Mouse (Mus musculus) embryonic facial prominence, embryonic 12.5 days (tissue): ENCODE measurements around the gene Igfbp4. TPM values are rescaled to one million over a fixed set of nuclear protein-coding genes. Genes with fewer than 3 reads are reported as not detected.

Experiments
- ATAC-seq: fragments of 200-750 bp; cut with Nextera tagmentation; 2 replicates; pipeline ENCODE4 v1.8.0; 2017; ENCODE audit not compliant: insufficient number of reproducible peaks, insufficient read depth, low FRiP score, low TSS enrichment
- H3K27ac ChIP-seq: fragments of 300-500 bp; sonication (generic); 2 replicates; pipeline ENCODE4 v1.5.1; 2016; ENCODE audit warnings: mild to moderate bottlenecking
- H3K27me3 ChIP-seq: fragments of 300-500 bp; sonication (generic); 2 replicates; pipeline ENCODE4 v1.6.1; 2016; ENCODE audit warnings: mild to moderate bottlenecking, moderate library complexity
- H3K36me3 ChIP-seq: fragments of 300-500 bp; sonication (generic); 2 replicates; pipeline ENCODE4 v1.6.1; 2016; ENCODE audit warnings: mild to moderate bottlenecking
- H3K4me1 ChIP-seq: fragments of 300-500 bp; sonication (generic); 2 replicates; pipeline ENCODE4 v1.6.1; 2016
- H3K4me2 ChIP-seq: fragments of 300-500 bp; sonication (generic); replicated peaks from 2 replicates; pipeline ENCODE4 v1.6.1; 2016; ENCODE audit warnings: mild to moderate bottlenecking, moderate library complexity
- H3K4me3 ChIP-seq: fragments of 300-500 bp; sonication (generic); 2 replicates; pipeline ENCODE4 v1.5.1; 2016; ENCODE audit warnings: mild to moderate bottlenecking
- H3K9ac ChIP-seq: fragments of 300-500 bp; sonication (generic); 2 replicates; pipeline ENCODE4 v1.6.1; 2016; ENCODE audit warnings: mild to moderate bottlenecking, moderate library complexity
- H3K9me3 ChIP-seq: fragments of 300-500 bp; sonication (generic); 2 replicates; pipeline ENCODE4 v1.6.1; 2016; ENCODE audit warnings: mild to moderate bottlenecking, moderate library complexity
- WGBS: fragments of 180-500 bp; shearing (Covaris S2); methylation state at CpG from one replicate; pipeline ENCODE4 v1.1.7; 2016; 5-methylcytosine and 5-hydroxymethylcytosine counted together
- polyA plus RNA-seq: library from polyadenylated mRNA; unstranded; fragments of >200 nt; fragmentation: Nextera tagmentation; extraction: Ambion mirVana; gene quantifications from 2 replicates; pipeline ENCODE4 v1.2.1, GENCODE M21; 2016

Gene Igfbp4
- polyA plus RNA-seq, 1 experiment from 2014 or later, result 942 TPM

DNA sequence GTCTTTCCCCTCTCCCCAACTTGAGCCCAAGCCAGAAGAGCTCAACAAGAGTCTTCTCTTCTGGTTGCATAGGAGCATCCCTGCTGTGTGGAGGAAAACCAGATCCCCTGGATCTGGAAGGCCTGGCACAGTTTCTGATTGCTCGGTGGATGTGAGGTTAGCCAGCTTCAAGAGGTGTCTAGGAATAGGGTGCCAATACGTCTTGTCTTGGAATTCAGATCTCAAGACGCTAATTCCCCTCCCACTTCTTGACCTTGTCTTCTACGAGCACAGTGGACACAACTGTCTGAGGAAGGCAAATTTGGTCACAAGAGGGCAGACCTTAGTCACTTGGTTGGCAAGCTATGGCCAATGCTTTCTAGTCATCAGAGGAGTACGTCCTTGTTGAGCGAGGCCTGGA lies 2.6 kb downstream of the Igfbp4 start:
- no peaks in the 10 kb centered on the region for H3K9me3 ChIP-seq
- H3K4me3 ChIP-seq, result peak overlapping the region; percentile 28
- peak overlapping the region; percentile 91 for H3K4me2 ChIP-seq
- peaks cover 58% of the 10 kb centered on the region for H3K4me1 ChIP-seq
- peaks cover 17% of the 10 kb centered on the region for H3K36me3 ChIP-seq
- peak overlapping the region; percentile 29; the same call in 1 of the 2 replicates for H3K9ac ChIP-seq
- H3K27ac ChIP-seq, result peak overlapping the region; percentile 97
- ATAC-seq, result no peak
- no peaks in the 10 kb centered on the region for H3K27me3 ChIP-seq
- 59% methylated on average over 6 of the region's 6 CpGs for WGBS

DNA sequence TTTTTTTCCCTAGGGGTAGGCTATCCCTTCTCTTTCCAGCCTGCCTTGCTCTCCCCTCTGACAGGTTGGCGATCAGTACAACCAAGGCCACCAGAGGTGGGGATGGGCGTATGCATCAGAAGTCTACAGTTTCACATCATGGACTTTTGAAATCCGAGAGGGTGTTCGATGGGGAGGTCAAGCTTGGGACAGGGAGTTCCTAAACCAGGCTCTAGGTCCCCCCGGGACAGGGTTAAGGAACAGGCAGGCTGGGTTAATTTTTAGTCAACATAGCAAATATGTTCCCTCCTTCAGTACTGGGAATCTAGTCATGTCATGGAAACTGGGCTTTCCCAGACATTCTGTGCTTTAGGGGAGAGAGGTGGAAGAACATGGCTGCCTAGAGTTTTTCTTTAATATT lies 3.3 kb downstream of the Igfbp4 start:
- 30% methylated on average over 5 of the region's 5 CpGs for WGBS
- Histone ChIP-seq H3K9ac (no peak overlapping the region), H3K9me3 (no peaks in the 10 kb centered on the region), H3K4me2 (peak overlapping the region; percentile 91), H3K36me3 (peaks cover 24% of the 10 kb centered on the region), H3K4me3 (peak overlapping the region; percentile 28), H3K4me1 (peaks cover 58% of the 10 kb centered on the region), H3K27ac (peak overlapping the region; percentile 95), H3K27me3 (no peaks in the 10 kb centered on the region)
- ATAC-seq, result no peak

DNA sequence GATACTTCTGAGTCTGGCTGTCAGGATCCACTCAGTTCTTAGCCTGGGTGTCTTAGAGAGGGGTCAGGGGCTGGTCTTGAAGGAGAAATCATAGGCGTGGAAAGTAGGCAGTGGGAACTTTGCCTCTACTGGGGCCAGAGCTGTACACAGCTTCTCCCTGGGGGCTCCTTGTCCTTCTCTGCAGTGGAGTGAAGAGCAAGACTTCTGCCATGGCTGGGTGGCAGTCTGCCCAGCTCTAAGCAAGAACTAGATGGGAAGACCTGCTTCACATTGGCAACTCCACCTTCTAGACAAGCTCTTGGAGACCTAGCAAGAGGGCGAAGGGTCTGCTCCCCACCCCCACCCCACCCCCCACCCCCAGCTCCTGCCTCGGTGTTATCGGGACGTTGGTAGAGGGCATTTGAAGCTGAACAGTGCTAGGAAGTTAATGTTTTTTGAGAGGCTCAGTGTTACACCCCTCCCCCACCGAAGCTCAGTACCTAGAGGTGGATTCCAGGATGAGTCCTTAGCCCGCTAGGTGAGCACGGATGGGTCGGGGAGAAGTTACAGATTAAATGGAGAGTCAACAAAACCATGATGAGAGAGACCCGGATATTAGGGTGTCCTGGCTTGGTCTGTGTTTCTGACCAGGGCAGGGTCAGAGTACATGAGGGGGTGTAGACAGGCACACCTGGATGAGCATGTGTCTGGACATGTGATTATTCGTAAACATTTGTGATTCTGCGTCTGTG lies 4.3 kb downstream of the Igfbp4 start:
- peak overlapping the region; percentile 95 for H3K27ac ChIP-seq
- H3K4me3 ChIP-seq, result peak overlapping the region; percentile 28
- H3K36me3 ChIP-seq, result peaks cover 33% of the 10 kb centered on the region
- no peaks in the 10 kb centered on the region for H3K9me3 ChIP-seq
- no peak for ATAC-seq
- no peaks in the 10 kb centered on the region for H3K27me3 ChIP-seq
- peak overlapping the region; percentile 91 for H3K4me2 ChIP-seq
- peaks cover 56% of the 10 kb centered on the region for H3K4me1 ChIP-seq
- H3K9ac ChIP-seq, result peak overlapping the region; percentile 30; the same call in 1 of the 2 replicates
- WGBS, result 64% methylated on average over 12 of the region's 12 CpGs

DNA sequence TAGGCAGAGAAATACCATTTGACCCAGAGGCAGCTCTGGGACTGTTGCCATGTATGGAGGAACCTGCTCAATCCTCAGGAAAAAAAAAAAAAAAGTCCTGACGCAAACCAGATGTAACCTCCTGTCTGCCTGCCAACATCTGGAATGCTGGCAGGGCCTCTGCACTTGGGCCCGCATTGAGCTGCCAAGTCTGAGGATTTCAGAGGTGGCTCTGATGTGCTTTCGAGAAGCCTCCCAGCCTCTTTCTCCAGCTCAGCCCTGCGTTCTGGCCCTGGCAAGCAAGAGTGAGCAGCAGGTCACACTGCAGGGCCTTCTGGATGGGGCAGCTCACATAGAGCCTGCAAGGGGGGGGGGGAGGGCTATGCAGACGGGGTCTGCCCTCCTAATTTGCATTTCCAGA lies 6.1 kb downstream of the Igfbp4 start:
- peak; percentile 45; the same call in 1 of the 2 replicates for ATAC-seq
- Histone ChIP-seq H3K9ac (no peak overlapping the region), H3K27ac (peak overlapping the region; percentile 95), H3K4me2 (peak overlapping the region; percentile 91), H3K4me1 (peaks cover 51% of the 10 kb centered on the region), H3K36me3 (peaks cover 50% of the 10 kb centered on the region), H3K4me3 (peak overlapping the region; percentile 20; the same call in 1 of the 2 replicates), H3K9me3 (no peaks in the 10 kb centered on the region), H3K27me3 (no peaks in the 10 kb centered on the region)
- 13% methylated on average over 5 of the region's 5 CpGs for WGBS

DNA sequence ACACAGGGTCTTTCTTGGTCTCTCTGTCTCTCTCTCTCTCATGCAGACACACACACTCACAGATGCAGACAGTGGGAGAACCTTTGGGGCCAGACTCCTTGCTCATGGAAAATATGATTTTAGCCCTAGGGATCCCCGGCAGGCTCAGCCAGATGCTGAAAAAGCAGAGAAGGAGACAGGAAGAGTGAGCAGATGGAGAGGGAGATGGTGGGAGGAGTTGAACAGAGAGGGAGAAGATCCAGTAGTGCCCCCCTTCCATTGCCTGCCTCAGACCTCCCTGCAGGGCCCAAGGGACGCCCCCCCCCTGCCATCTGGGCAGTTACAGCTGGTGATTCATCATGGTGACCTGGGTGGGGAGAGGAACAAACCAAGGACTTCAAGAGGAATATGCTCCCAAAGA lies 6.6 kb downstream of the Igfbp4 start:
- peak overlapping the region; percentile 95 for H3K27ac ChIP-seq
- peak overlapping the region; percentile 91 for H3K4me2 ChIP-seq
- no peaks in the 10 kb centered on the region for H3K9me3 ChIP-seq
- H3K36me3 ChIP-seq, result peaks cover 55% of the 10 kb centered on the region
- 41% methylated on average over 2 of the region's 2 CpGs for WGBS
- no peaks in the 10 kb centered on the region for H3K27me3 ChIP-seq
- peak overlapping the region; percentile 31; the same call in 1 of the 2 replicates for H3K9ac ChIP-seq
- 0 out of 2 replicates have a peak, but pooled peaks have one; percentile 7 for ATAC-seq
- peaks cover 46% of the 10 kb centered on the region for H3K4me1 ChIP-seq
- peak overlapping the region; percentile 20; the same call in 1 of the 2 replicates for H3K4me3 ChIP-seq

DNA sequence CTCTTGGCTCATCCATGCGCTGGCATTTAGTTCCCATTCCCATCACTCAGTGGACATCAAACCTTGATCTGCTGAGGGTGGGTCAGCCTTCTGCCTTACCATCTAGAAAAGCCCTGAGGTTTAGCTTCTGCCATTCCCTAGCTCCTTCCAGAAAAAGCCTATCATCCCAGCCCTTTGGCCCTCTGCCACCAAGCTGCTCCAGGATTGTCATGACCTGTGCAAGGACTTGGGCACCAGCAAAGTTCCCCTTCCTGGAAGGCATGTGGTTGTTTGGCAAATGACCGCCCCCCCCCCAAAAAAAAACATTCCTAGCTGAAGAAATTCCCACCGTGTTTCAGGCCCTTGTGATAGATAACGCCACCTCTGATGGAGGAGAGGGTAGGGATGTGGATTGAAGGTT lies 14.1 kb downstream of the Igfbp4 start:
- Histone ChIP-seq H3K36me3 (peaks cover 27% of the 10 kb centered on the region), H3K27me3 (no peaks in the 10 kb centered on the region), H3K27ac (peak overlapping the region; percentile 83), H3K4me1 (peaks cover 21% of the 10 kb centered on the region), H3K9ac (0 out of 2 replicates have a peak overlapping the region, but pooled peaks have one; percentile 7), H3K4me2 (no peak overlapping the region; the same call in 1 of the 2 replicates), H3K4me3 (no peak overlapping the region), H3K9me3 (0 out of 2 replicates have a peak, but pooled peaks cover 6% of the 10 kb centered on the region)
- WGBS, result 35% methylated on average over 4 of the region's 4 CpGs
- ATAC-seq, result no peak; the same call in 1 of the 2 replicates

DNA sequence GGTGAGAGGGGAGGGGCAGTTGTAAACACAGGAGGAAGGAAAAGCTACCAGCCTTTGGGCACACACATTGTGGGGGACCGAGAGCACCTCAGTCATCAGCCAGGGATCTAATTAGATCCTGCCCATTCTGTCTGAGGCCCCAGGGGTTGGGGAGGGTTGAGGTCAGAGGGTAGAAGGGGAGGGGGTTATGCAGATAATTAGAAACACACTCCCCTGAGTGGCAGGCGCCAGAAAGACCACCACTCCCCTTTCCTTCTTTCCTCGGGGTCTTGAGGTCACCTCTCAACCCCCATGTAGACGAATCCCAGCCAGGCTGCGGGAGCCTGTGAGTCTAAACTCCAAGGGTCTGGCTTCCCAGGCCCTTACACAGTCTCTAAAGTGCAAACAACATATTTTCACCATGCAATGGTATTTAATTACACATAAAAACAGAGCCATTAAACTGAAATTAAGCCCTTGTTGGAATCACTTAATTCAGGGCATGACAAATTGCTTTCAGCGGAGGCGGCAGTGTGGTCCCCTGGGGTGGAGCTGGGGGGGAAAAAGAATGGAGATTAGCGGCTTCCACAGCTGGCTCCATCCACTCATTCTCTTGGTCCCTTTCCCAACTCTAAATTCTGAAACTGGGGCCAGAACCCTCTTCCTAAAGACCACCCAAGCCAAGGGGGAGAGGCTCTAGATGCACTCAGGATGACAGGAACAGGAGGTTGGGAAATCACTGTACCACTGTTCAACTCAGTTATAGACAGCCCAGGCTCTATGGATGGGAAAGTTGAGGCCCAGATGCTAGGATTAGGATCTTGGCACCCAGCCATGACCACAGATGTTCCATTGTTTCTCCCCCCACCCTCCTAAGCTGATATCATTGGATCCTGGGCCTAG lies 14.8 kb downstream of the Igfbp4 start:
- Histone ChIP-seq H3K9me3 (0 out of 2 replicates have a peak, but pooled peaks cover 6% of the 10 kb centered on the region), H3K4me3 (no peak overlapping the region), H3K27ac (peak overlapping the region; percentile 83), H3K4me2 (0 out of 2 replicates have a peak overlapping the region, but pooled peaks have one; percentile 8), H3K27me3 (no peaks in the 10 kb centered on the region), H3K4me1 (peaks cover 27% of the 10 kb centered on the region), H3K9ac (0 out of 2 replicates have a peak overlapping the region, but pooled peaks have one; percentile 7), H3K36me3 (peaks cover 23% of the 10 kb centered on the region)
- WGBS, result 3% methylated on average over 8 of the region's 8 CpGs
- peak; percentile 70 for ATAC-seq

DNA sequence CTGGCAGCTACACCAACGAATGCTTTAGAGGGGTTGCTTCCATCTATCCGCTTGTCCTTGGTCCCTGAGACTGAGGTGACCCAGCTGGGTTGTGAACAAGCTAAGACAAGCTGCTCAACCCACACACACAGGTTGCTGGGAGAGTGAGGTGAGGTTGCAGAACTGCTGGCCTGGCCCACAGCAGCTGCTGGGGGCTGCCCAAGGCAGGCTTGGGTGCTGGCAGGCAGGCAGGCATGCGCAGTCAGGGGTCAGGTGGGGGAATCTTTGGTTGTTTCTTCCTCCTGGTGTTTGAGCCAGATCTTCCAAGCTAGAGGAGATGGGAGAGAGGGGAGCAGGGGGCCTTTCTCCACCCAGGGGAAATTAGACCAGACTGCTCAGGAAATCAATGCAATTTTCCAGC lies 19.4 kb downstream of the Igfbp4 start:
- Histone ChIP-seq H3K9ac (no peak overlapping the region), H3K27me3 (no peaks in the 10 kb centered on the region), H3K4me3 (no peak overlapping the region), H3K27ac (peak overlapping the region; percentile 50), H3K9me3 (0 out of 2 replicates have a peak, but pooled peaks cover 6% of the 10 kb centered on the region), H3K4me2 (no peak overlapping the region), H3K4me1 (peaks cover 34% of the 10 kb centered on the region), H3K36me3 (no peaks in the 10 kb centered on the region)
- WGBS, result 69% methylated on average over 3 of the region's 3 CpGs
- no peak for ATAC-seq

DNA sequence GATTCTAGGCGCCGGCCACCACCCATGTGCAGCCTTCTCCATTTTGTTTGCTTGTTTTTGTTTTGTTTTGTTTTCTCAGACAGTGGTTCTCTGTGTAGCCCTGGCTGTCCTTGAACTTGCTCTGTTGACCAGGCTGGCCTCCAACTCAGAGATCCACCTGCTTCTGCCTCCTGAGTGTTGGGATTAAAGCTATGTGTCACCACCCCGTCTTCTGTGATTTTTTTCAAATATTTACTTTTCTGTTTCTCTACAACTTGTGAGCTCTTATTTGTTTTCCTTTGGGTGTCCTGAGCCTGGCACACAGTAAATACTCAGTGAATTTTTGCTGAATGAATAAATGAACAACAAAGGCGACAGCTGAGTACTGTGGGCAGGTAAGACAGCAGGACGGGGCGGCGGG lies 21.6 kb downstream of the Igfbp4 start:
- H3K36me3 ChIP-seq, result no peaks in the 10 kb centered on the region
- WGBS, result 81% methylated on average over 7 of the region's 7 CpGs
- no peak overlapping the region for H3K9ac ChIP-seq
- H3K9me3 ChIP-seq, result 0 out of 2 replicates have a peak, but pooled peaks cover 6% of the 10 kb centered on the region
- H3K27ac ChIP-seq, result no peak overlapping the region
- no peak overlapping the region for H3K4me2 ChIP-seq
- peaks cover 29% of the 10 kb centered on the region for H3K4me1 ChIP-seq
- no peak for ATAC-seq
- no peak overlapping the region for H3K4me3 ChIP-seq
- no peaks in the 10 kb centered on the region for H3K27me3 ChIP-seq

DNA sequence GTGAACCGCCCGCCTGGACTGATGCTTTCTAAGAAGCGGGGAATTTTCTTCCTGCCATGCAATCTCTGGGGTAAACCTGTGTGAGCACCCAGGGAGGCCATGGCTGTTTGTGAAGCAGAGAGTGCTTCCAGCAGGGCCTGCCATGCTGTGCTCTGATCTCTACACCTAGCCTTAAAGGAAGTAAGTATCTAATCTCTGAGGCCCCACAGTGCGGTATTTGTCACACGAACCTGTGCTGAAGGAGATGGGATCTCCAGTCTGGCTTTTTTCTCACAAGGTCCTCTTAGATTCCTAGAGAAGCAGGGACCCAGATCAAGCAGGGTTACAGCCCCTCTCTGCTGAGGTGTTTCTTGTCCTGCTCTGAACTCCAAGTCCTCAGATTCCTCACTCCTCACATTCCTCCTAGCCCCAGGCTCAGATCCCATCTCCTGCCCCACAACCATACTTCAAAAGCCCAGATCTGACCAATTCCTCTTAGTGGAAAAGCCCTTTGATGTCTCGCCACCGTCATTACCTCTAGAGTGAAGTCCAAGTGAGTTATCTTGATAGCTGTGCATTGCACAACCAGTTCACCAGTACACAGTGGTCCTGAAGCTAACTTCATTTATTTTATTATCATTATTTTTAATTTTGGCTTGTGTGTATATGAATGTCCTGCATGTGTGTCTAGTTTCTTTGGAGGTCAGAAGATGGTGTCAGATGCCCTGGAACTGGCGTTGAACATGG lies 22.5 kb downstream of the Igfbp4 start:
- peaks cover 29% of the 10 kb centered on the region for H3K4me1 ChIP-seq
- no peaks in the 10 kb centered on the region for H3K36me3 ChIP-seq
- 0 out of 2 replicates have a peak, but pooled peaks cover 6% of the 10 kb centered on the region for H3K9me3 ChIP-seq
- peak overlapping the region; percentile 50; the same call in 1 of the 2 replicates for H3K27ac ChIP-seq
- H3K4me2 ChIP-seq, result no peak overlapping the region
- no peaks in the 10 kb centered on the region for H3K27me3 ChIP-seq
- H3K4me3 ChIP-seq, result no peak overlapping the region
- no peak overlapping the region for H3K9ac ChIP-seq
- ATAC-seq, result no peak
- WGBS, result 30% methylated on average over 8 of the region's 8 CpGs

DNA sequence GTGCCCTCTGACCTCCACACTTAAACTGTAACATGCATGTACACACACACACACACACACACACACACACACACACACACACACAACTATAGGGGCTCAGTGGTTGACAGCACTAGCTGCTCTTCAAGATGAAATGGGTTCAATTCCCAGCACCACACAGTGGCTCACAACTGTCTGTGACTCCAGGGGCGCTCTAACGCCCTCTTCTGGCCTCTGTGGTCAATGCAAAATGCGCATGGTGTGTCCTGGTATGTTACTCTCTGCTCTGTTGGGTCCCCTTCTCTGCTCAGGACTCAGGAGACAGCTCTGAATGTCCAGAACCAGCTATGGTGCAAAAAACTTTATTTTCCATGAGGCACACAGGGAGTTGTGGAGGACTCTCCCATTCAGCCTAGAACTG lies 24.3 kb downstream of the Igfbp4 start:
- ATAC-seq, result 0 out of 2 replicates have a peak, but pooled peaks have one; percentile 1
- no peak overlapping the region for H3K4me3 ChIP-seq

More for the DNA sequence above, 24.3 kb downstream of the Igfbp4 start:
- Histone ChIP-seq H3K27ac (peak overlapping the region; percentile 38; the same call in 1 of the 2 replicates), H3K9me3 (no peaks in the 10 kb centered on the region), H3K36me3 (no peaks in the 10 kb centered on the region), H3K4me1 (peaks cover 32% of the 10 kb centered on the region), H3K4me2 (no peak overlapping the region), H3K27me3 (no peaks in the 10 kb centered on the region), H3K9ac (no peak overlapping the region)
- WGBS, result 72% methylated on average over 3 of the region's 3 CpGs
